Mouse (Mus musculus): Measurements from ENCODE around the gene Ribc1.

Gene Ribc1

GRCm38 (mm10) chrX:152016151-152017145 lies at the start of gene Ribc1, which contains the start of gene Smc1a:
Gene Ribc1 (minus strand): TSS chrX:152016295.
Gene Smc1a (plus strand): TSS chrX:152016428.
- peak; percentile 80 to 83 for DNase-seq

GRCm38 (mm10) chrX:152065674-152066073 lies 49.6 kb upstream of the Ribc1 start:
- DNase-seq = no peak

- DNase-seq = no peak
Observed at GRCm38 (mm10) chrX:152054094-152054493, 38.0 kb upstream of the Ribc1 start.

GRCm38 (mm10) chrX:152052546-152052945 lies 36.5 kb upstream of the Ribc1 start:
- DNase-seq = no peak

GRCm38 (mm10) chrX:152047230-152047629 lies 31.1 kb upstream of the Ribc1 start:
- no peak for DNase-seq

DNA sequence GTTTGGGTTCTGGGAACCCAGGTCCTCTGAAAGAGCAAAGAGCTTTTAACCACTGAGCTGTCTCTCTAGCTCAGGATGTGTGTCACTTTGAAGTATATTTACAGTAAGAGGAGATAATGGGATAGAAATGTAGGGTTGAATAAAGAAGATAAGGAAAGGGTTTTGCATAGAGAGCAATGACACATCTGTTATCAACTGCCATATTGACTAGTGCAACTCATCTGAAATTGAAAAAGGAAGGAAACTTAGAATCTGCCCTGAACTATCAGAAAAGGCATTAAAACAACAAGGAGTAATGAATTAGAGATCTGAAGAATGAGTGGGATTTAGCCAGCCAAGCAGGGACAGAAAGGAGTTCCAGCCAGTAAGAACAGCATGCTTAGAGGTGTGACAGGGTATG lies 23.8 kb upstream of the Ribc1 start:
- DNase-seq = no peak

GRCm38 (mm10) chrX:152019294-152019693 lies 3.2 kb upstream of the Ribc1 start:
- no peak for DNase-seq

DNA sequence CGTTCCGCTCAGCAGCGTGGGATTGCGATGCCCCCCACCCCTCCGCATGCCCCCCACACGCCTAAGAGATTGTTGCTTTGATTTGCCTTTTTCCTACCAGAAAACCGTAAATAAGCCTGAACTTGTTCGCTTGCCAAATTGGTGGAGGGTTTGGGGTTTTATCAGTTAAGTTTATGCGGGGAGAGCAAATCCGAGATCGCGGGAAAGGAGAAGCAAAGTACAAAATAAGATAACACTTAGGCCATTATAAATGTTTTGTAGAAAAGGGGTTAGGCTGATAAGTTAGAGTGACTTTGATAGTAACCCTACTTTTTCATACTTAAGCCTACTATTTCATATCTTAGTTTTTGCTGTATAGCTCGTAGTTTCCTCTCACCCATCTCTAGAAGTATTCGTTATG lies 1.1 kb upstream of the Ribc1 start:
- no peak for DNase-seq

DNA sequence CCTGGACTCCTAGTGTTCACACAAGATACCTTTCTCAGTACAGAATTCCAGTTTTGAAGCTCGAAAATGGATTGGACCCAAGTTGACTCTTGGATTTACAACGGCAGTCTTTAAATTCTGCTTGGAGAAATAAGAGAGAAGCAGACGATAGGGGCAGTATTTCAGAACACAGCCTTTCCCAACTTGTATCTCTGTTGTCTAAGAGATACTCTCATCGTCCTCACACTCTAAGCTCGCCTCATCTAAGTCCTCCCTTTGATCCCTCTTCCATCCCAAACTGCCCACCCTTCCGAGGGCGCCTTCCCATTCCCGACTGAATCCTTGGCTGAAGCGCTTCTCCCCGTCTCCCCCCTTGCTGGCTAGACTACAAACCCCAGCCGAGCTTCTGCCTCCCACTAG lies 344 bp downstream of the Ribc1 start:
- DNase-seq = no peak

- DNase-seq = no peak
Observed at GRCm38 (mm10) chrX:152007863-152008262, 8.2 kb downstream of the Ribc1 start.

- no peak for DNase-seq
Observed at GRCm38 (mm10) chrX:152002865-152003264, 13.2 kb downstream of the Ribc1 start.

DNA sequence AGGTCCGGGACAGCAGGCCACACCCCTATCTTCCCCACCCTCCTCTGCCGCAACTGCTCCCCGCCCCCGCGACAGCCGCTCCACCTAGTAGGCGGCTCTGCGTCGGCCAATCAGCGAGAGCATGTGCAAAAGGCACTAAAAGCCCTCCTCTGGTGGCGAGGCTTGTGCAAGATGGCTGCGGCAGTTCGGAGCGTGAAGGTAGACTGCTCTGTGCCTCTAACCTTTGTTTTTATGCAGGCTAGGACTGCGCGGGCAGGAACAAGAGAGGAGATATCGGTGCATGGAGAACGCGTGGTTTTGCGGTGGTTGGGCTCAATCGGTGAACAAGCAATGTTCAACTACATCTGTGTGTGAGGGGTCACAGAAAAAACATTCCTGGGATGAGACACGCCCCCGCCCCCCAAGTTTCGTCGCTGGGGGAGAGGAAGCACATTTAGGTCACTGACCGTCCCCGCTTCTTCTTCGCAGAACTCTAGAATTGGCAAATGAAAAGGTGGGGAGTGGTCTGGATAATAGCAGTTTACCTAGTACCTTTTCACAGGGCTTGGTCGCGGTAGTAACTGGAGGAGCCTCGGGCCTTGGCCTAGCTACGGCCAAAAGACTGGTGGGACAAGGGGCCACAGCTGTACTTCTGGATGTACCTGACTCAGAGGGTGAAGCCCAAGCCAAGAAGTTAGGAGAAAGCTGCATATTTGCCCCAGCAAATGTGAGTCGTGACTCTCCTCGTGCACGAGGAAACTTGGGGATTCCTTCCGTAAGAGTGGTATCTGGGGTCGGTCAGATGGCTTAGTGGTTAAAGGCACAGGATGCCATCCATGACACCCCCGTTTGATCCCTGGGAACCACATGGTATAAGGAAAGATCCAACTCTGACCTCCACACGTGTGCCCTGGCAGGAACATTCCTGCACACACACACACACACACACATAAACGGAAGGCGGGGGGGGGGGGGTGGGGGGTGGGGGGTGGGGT lies 14.1 kb downstream of the Ribc1 start, which contains the start of gene Hsd17b10:
Hsd17b10 (plus strand) TSS at position 109 of the 974 bp plus-strand sequence.
- peak; percentile 63 for DNase-seq

DNA sequence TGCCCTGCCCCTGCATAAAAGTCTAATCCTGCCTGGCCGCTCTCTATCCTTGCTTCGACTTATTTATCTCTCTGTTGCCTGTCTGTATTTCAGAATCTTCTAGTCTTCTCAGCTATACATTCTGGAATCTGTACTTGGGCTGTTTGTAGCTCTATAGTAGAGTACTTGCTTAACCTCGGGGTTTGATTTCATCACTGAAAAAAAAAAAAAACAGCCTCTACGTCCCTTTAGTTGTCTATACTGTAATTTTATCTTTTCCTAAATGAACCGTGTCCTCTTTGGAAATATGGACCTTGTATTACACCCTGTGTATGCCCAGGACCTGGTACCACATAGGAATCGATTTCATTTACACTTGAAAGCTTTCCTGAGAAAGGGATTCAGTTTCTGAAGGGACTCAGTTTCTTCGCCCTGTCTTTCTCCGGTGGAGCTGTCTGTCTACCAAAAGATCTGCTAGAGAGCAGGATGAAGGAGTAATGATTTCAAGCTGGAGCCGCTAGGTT lies 14.9 kb downstream of the Ribc1 start:
- no peak for DNase-seq

- DNase-seq = no peak
Observed at GRCm38 (mm10) chrX:151999006-151999710, 16.9 kb downstream of the Ribc1 start.
